Mouse (Mus musculus): Measurements from ENCODE around the gene Dst. TPM values are rescaled to one million over a fixed set of nuclear protein-coding genes. Genes with fewer than 3 reads are reported as not detected.

Gene Dst
- total and polyA plus RNA-seq, 2 experiments from 2014 or later = 31.7 to 155 TPM

DNA sequence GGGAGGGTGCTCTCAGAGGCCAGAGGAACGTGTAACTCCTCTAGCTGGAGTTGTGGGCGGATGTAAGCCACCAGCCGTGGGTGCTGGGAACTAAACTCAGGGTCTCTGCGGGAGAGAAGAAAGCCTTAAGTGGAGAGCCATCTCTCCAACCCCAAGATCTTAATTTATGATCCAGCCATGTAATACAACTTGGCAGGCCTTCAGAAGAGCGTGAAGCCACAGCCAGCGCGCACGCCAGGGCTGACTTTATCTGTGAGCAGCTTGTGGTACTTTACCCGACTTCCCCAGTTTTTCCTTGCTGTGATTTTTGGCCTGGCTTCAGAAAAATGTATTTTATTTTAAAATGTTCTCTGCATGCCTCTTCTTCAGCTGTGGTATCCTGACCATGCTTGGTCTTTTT lies 377.0 kb downstream of the Dst start:
- no peak overlapping the region for H3K4me3 ChIP-seq (ENCODE audit: low read depth, low read length)
- no peaks in the 10 kb centered on the region for H3K27me3 ChIP-seq (ENCODE audit: insufficient read depth, low read length)
- 85% methylated on average over 9 of the region's 9 CpGs for WGBS
- no peaks in the 10 kb centered on the region for H3K9me3 ChIP-seq (ENCODE audit: low read length)
- ATAC-seq (ENCODE audit: low FRiP score) (no peak), DNase-seq (ENCODE audit: low spot score) (no peak)
- no peaks in the 10 kb centered on the region for H3K4me1 ChIP-seq (ENCODE audit: insufficient read depth, low read length)
- no peak overlapping the region for H3K27ac ChIP-seq (ENCODE audit: low read depth, low read length)
- TF ChIP-seq CTCF (IDR thresholded peaks at IDR 0.05) = no peak
- H3K36me3 ChIP-seq (ENCODE audit: insufficient read depth, low read length) = peaks cover 44% of the 10 kb centered on the region
- H3K4me2 ChIP-seq (ENCODE audit: low read depth, low read length, poor library complexity, severe bottlenecking) = no peak overlapping the region
- no peak overlapping the region for H3K9ac ChIP-seq (replicated peaks; ENCODE audit: low read length, poor library complexity, severe bottlenecking)

DNA sequence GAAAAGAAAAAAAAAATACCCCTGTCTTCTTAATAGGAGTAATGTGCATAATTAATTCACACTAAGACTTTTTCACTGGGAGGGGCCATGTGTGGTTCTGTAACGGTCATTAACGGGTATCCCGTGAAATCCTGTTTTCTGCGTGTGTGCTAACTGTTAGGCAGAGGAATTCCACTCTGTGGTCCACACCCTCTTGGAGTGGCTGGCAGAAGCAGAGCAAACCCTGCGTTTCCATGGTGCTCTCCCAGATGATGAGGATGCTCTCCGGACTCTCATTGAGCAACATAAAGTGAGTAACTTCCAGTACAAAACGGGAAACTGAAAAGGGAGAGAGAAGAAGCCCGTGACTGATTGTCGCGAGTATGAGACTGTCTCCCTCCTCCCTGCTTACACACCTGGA lies 379.7 kb downstream of the Dst start:
- Histone ChIP-seq H3K27ac (ENCODE audit: low read depth, low read length) (no peak overlapping the region), H3K4me2 (ENCODE audit: low read depth, low read length, poor library complexity, severe bottlenecking) (no peak overlapping the region), H3K4me3 (ENCODE audit: low read depth, low read length) (no peak overlapping the region), H3K4me1 (ENCODE audit: insufficient read depth, low read length) (no peaks in the 10 kb centered on the region), H3K9ac (replicated peaks; ENCODE audit: low read length, poor library complexity, severe bottlenecking) (no peak overlapping the region), H3K36me3 (ENCODE audit: insufficient read depth, low read length) (peaks cover 64% of the 10 kb centered on the region), H3K27me3 (ENCODE audit: insufficient read depth, low read length) (no peaks in the 10 kb centered on the region), H3K9me3 (ENCODE audit: low read length) (no peaks in the 10 kb centered on the region)
- no peak for ATAC-seq (ENCODE audit: low FRiP score)
- TF ChIP-seq CTCF (IDR thresholded peaks at IDR 0.05) = no peak
- WGBS = 78% methylated on average over 10 of the region's 10 CpGs
- DNase-seq (ENCODE audit: low spot score) = no peak

DNA sequence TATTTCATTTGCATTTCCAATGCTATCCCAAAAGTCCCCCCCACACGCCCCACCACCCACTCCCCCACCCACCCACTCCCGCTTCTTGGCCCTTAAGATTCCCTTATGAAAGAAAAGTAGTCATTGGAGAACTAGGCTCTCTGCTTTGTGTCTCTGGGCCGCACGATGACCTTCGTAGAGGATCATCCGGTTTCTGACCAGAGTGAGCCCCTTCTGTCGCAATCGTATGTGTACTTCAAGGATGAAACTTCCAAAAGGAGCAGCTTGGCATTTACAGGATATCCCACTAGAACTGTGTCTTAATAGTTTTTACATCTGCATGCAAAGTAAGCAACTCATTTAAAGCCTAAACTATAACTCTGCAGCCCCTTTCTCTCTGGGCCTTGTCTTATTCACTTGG lies 380.2 kb downstream of the Dst start:
- no peak for DNase-seq (ENCODE audit: low spot score)
- TF ChIP-seq CTCF (IDR thresholded peaks at IDR 0.05) = no peak
- H3K4me2 ChIP-seq (ENCODE audit: low read depth, low read length, poor library complexity, severe bottlenecking) = no peak overlapping the region
- H3K36me3 ChIP-seq (ENCODE audit: insufficient read depth, low read length) = peaks cover 67% of the 10 kb centered on the region
- H3K27me3 ChIP-seq (ENCODE audit: insufficient read depth, low read length) = no peaks in the 10 kb centered on the region
- H3K4me1 ChIP-seq (ENCODE audit: insufficient read depth, low read length) = no peaks in the 10 kb centered on the region
- 92% methylated on average over 8 of the region's 8 CpGs for WGBS
- H3K4me3 ChIP-seq (ENCODE audit: low read depth, low read length) = no peak overlapping the region
- ATAC-seq (ENCODE audit: low FRiP score) = no peak
- H3K9me3 ChIP-seq (ENCODE audit: low read length) = no peaks in the 10 kb centered on the region
- H3K9ac ChIP-seq (replicated peaks; ENCODE audit: low read length, poor library complexity, severe bottlenecking) = no peak overlapping the region
- H3K27ac ChIP-seq (ENCODE audit: low read depth, low read length) = no peak overlapping the region

DNA sequence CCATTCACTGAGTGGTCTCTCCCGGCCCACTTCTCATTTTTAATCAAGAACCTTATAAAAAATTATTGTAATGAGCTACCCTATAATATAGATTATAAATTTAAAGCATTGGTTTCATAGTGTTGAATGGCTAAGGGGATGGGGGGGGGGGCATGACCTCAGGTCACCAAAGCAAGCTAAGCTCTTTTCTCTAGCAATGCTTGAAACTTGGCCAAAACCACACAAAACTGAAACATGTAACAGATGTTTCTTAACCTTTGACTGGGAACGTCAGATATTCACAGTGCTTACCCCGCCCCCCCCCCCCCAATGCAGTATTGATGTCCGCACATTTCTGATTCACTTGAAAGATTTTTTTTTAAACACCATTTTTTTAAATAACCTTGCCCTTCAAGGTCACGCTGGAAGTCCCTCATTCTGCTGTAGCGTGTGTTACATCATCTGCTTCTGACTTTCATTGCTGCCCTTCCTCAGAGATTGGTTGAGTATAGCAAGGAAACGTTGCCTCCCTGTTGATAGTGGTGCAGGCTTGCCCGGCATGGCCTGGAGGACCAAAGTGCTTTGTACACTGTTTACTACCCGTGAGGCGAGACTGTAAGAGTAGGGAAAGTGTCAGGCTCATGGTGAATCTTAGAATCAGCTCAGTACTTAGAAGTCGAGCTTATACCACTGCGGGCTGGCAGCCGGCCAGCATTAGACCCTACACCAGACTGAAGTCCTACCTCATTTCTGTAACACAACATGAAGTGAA lies 380.9 kb downstream of the Dst start:
- no peak overlapping the region for H3K9ac ChIP-seq (replicated peaks; ENCODE audit: low read length, poor library complexity, severe bottlenecking)
- peaks cover 72% of the 10 kb centered on the region for H3K36me3 ChIP-seq (ENCODE audit: insufficient read depth, low read length)
- H3K4me3 ChIP-seq (ENCODE audit: low read depth, low read length) = no peak overlapping the region

DNA sequence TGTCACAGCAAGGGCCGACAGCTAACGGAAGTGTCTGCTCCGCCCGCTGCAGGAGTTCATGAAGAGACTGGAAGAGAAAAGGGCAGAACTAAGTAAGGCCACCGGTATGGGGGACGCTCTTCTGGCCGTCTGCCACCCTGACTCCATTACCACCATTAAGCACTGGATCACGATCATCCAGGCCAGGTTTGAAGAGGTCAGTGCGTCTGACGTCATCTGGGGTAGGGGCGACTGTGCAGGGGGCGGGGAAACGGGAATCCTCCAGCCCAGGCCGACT lies 381.4 kb downstream of the Dst start:
- TF ChIP-seq CTCF (IDR thresholded peaks at IDR 0.05) = no peak
- DNase-seq (ENCODE audit: low spot score) (no peak), ATAC-seq (ENCODE audit: low FRiP score) (no peak)
- H3K9ac ChIP-seq (replicated peaks; ENCODE audit: low read length, poor library complexity, severe bottlenecking) = no peak overlapping the region
- peaks cover 70% of the 10 kb centered on the region for H3K36me3 ChIP-seq (ENCODE audit: insufficient read depth, low read length)
- no peak overlapping the region for H3K4me3 ChIP-seq (ENCODE audit: low read depth, low read length)
- WGBS = 89% methylated on average over 14 of the region's 14 CpGs
- no peaks in the 10 kb centered on the region for H3K9me3 ChIP-seq (ENCODE audit: low read length)
- H3K27ac ChIP-seq (ENCODE audit: low read depth, low read length) = no peak overlapping the region
- no peak overlapping the region for H3K4me2 ChIP-seq (ENCODE audit: low read depth, low read length, poor library complexity, severe bottlenecking)
- no peaks in the 10 kb centered on the region for H3K4me1 ChIP-seq (ENCODE audit: insufficient read depth, low read length)
- no peaks in the 10 kb centered on the region for H3K27me3 ChIP-seq (ENCODE audit: insufficient read depth, low read length)

More for the DNA sequence above, 380.9 kb downstream of the Dst start:
- Histone ChIP-seq H3K9me3 (ENCODE audit: low read length) (no peaks in the 10 kb centered on the region), H3K4me2 (ENCODE audit: low read depth, low read length, poor library complexity, severe bottlenecking) (no peak overlapping the region), H3K4me1 (ENCODE audit: insufficient read depth, low read length) (no peaks in the 10 kb centered on the region), H3K27me3 (ENCODE audit: insufficient read depth, low read length) (no peaks in the 10 kb centered on the region), H3K27ac (ENCODE audit: low read depth, low read length) (no peak overlapping the region)
- no peak for ATAC-seq (ENCODE audit: low FRiP score)
- TF ChIP-seq CTCF (IDR thresholded peaks at IDR 0.05) = no peak
- WGBS = 88% methylated on average over 13 of the region's 13 CpGs
- DNase-seq (ENCODE audit: low spot score) = no peak

DNA sequence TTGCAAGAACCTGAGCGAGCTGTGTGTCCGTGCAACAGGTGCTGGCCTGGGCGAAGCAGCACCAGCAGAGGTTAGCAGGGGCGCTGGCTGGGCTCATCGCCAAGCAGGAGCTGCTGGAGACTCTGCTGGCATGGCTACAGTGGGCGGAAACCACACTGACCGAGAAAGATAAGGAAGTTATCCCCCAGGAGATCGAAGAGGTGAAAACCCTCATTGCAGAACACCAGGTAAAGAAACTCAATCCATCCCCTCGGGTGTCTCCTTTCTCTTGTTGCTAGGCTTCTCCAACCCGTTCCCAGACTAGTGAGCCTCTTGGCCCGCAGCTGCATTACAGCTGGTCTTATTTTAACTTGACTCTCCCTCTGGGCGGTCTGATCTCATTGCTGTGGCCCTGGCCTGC lies 382.3 kb downstream of the Dst start:
- no peak for TF ChIP-seq CTCF (IDR thresholded peaks at IDR 0.05)
- peaks cover 72% of the 10 kb centered on the region for H3K36me3 ChIP-seq (ENCODE audit: insufficient read depth, low read length)
- no peaks in the 10 kb centered on the region for H3K4me1 ChIP-seq (ENCODE audit: insufficient read depth, low read length)
- H3K4me3 ChIP-seq (ENCODE audit: low read depth, low read length) = no peak overlapping the region
- no peak overlapping the region for H3K4me2 ChIP-seq (ENCODE audit: low read depth, low read length, poor library complexity, severe bottlenecking)
- no peak overlapping the region for H3K27ac ChIP-seq (ENCODE audit: low read depth, low read length)
- ATAC-seq (ENCODE audit: low FRiP score) (no peak), DNase-seq (ENCODE audit: low spot score) (no peak)
- no peak overlapping the region for H3K9ac ChIP-seq (replicated peaks; ENCODE audit: low read length, poor library complexity, severe bottlenecking)
- H3K9me3 ChIP-seq (ENCODE audit: low read length) = no peaks in the 10 kb centered on the region
- WGBS = 94% methylated on average over 12 of the region's 12 CpGs
- H3K27me3 ChIP-seq (ENCODE audit: insufficient read depth, low read length) = no peaks in the 10 kb centered on the region

Measured in midbrain, postnatal 0 days (tissue).